Mouse (Mus musculus): ENCODE measurements at regions not wholly inside any gene's neighbourhood (a gene's known extent, or its start where the extent isn't known, plus 50 kb on each side); places are given as distances from the start of the nearest gene placed in this dataset.

DNA sequence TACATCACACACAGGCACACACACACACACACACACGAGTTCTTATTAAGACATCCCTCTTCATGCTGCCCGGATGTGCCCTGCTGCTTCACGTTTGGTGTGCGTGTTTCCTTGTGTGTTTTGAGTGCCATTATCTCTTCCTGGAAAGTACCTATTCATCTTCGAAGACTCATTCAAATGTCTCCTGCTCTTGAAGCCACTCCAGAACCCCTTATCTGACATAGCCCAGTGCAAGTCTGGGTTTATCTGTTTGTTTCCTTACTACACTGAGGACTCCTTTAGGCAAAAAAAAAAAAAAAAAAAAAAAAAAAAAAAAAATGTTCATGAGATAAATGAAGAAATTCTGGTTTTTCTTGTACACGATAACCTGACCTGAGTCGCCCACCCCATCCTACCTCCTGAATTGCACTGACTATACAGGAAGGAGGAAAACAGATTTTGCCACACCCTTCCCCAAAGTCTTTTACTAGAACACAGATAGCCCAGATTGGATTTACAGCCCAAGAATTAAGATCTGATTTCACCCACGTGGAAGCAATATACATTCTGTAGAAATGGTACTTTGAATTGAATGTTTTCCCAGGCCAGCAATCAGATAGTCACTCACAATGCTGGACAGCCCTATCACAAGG, 101.1 kb upstream of the Cadm1 start:
- 52% methylated on average over 8 of the region's 8 CpGs for WGBS
- Histone ChIP-seq H3K9me3 (replicated peaks; ENCODE audit: control insufficient read depth, low read length) (no peaks in the 10 kb centered on the region), H3K4me3 (ENCODE audit: low read depth, low read length) (no peak overlapping the region), H3K27me3 (ENCODE audit: control insufficient read depth, insufficient read depth, low read length) (peaks cover 57% of the 10 kb centered on the region), H3K9ac (replicated peaks; ENCODE audit: low read depth, low read length) (no peak overlapping the region), H3K36me3 (replicated peaks; ENCODE audit: control insufficient read depth, insufficient read depth, low read length) (no peaks in the 10 kb centered on the region), H3K4me1 (ENCODE audit: control insufficient read depth, insufficient read depth) (0 out of 2 replicates have a peak, but pooled peaks cover under 1% of the 10 kb centered on the region), H3K27ac (ENCODE audit: low read depth) (no peak overlapping the region), H3K4me2 (ENCODE audit: low read depth, low read length) (no peak overlapping the region)
- TF ChIP-seq EP300 (IDR thresholded peaks at IDR 0.05; ENCODE audit: low read depth) (no peak), CTCF (IDR thresholded peaks at IDR 0.05; ENCODE audit: low read depth) (no peak)
- DNase-seq (ENCODE audit: low spot score) = no peak
- no peak for ATAC-seq (ENCODE audit: insufficient read depth, low read depth)

DNA sequence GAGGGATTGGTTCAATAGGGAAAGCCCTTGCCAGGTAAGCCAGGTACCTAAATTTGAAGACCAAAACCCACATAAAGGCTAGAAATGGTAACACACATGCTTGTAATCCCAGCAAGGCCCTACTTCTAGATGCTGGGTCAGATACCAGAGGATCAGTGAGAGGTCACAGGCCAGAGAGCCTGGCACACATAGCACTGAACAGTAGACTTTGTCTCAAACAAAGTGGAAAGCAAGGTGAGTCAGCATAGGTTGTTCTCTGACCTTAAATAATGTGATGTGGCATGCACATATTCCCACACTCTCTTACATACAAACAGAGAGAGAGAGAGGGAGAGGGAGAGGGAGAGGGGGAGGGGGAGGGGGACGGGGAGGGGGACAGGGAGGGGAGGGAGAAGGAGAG, 100.3 kb upstream of the Cadm1 start:
- ATAC-seq (ENCODE audit: insufficient read depth, low read depth) = no peak
- Histone ChIP-seq H3K4me2 (ENCODE audit: low read depth, low read length) (no peak overlapping the region), H3K4me1 (ENCODE audit: control insufficient read depth, insufficient read depth) (no peaks in the 10 kb centered on the region), H3K9ac (replicated peaks; ENCODE audit: low read depth, low read length) (no peak overlapping the region), H3K9me3 (replicated peaks; ENCODE audit: control insufficient read depth, low read length) (no peaks in the 10 kb centered on the region), H3K27me3 (ENCODE audit: control insufficient read depth, insufficient read depth, low read length) (peaks cover 59% of the 10 kb centered on the region), H3K4me3 (ENCODE audit: low read depth, low read length) (no peak overlapping the region), H3K27ac (ENCODE audit: low read depth) (no peak overlapping the region), H3K36me3 (replicated peaks; ENCODE audit: control insufficient read depth, insufficient read depth, low read length) (no peaks in the 10 kb centered on the region)
- no peak for TF ChIP-seq EP300 (IDR thresholded peaks at IDR 0.05; ENCODE audit: low read depth)
- no peak for TF ChIP-seq CTCF (IDR thresholded peaks at IDR 0.05; ENCODE audit: low read depth)
- no peak for DNase-seq (ENCODE audit: low spot score)
- WGBS = no CpG with 5 or more reads among the region's 1 CpGs

DNA sequence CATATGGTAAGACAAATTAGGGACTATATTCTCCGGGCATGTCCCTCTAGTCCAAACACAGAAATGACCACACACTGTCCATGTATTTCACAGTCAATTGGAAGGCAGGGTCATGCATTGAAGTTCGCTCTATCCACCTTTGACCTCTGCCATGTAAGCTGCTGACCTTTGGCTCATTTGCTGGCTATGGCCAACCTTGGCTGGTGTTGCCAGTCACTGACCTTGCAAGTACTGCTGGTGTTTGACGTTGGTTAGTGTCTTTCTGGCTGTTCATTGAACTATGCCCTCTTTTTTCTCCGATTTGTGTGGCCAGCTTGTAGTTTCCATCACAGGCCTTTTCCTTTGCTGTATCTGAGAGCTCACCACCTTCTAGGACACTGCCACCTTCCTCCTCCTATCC, 97.3 kb upstream of the Cadm1 start:
- Histone ChIP-seq H3K4me1 (ENCODE audit: control insufficient read depth, insufficient read depth) (no peaks in the 10 kb centered on the region), H3K27me3 (ENCODE audit: control insufficient read depth, insufficient read depth, low read length) (peaks cover 68% of the 10 kb centered on the region), H3K27ac (ENCODE audit: low read depth) (no peak overlapping the region), H3K36me3 (replicated peaks; ENCODE audit: control insufficient read depth, insufficient read depth, low read length) (no peaks in the 10 kb centered on the region), H3K4me2 (ENCODE audit: low read depth, low read length) (no peak overlapping the region), H3K4me3 (ENCODE audit: low read depth, low read length) (no peak overlapping the region), H3K9me3 (replicated peaks; ENCODE audit: control insufficient read depth, low read length) (no peaks in the 10 kb centered on the region), H3K9ac (replicated peaks; ENCODE audit: low read depth, low read length) (no peak overlapping the region)
- 81% methylated on average over 4 of the region's 4 CpGs for WGBS
- ATAC-seq (ENCODE audit: insufficient read depth, low read depth) (no peak), DNase-seq (ENCODE audit: low spot score) (no peak)
- no peak for TF ChIP-seq CTCF (IDR thresholded peaks at IDR 0.05; ENCODE audit: low read depth)
- no peak for TF ChIP-seq EP300 (IDR thresholded peaks at IDR 0.05; ENCODE audit: low read depth)

DNA sequence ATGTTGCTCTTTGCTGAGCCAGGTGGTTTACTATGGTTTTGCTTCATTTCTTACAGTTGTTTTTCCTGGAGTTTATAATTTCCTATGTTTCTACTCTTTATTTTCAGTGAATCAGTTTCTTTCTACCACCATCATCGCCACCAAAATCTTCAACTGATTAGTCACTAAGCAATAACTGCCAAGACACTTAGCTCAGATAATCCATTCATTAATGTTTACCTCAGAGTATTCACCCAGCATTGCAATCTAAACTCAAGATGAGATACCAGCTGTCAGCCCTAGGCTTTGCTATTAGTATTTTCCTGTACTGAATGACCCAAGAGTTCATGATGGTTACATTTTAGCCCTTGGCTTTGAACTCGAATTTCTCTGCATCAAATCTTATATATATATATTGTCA, 96.8 kb upstream of the Cadm1 start:
- H3K27me3 ChIP-seq (ENCODE audit: control insufficient read depth, insufficient read depth, low read length) = peaks cover 68% of the 10 kb centered on the region
- no peaks in the 10 kb centered on the region for H3K4me1 ChIP-seq (ENCODE audit: control insufficient read depth, insufficient read depth)
- WGBS = 64% methylated on average over 2 of the region's 2 CpGs
- no peaks in the 10 kb centered on the region for H3K36me3 ChIP-seq (replicated peaks; ENCODE audit: control insufficient read depth, insufficient read depth, low read length)
- H3K9me3 ChIP-seq (replicated peaks; ENCODE audit: control insufficient read depth, low read length) = no peaks in the 10 kb centered on the region
- ATAC-seq (ENCODE audit: insufficient read depth, low read depth) (no peak), DNase-seq (ENCODE audit: low spot score) (no peak)
- H3K27ac ChIP-seq (ENCODE audit: low read depth) = no peak overlapping the region
- no peak overlapping the region for H3K9ac ChIP-seq (replicated peaks; ENCODE audit: low read depth, low read length)
- no peak overlapping the region for H3K4me3 ChIP-seq (ENCODE audit: low read depth, low read length)
- H3K4me2 ChIP-seq (ENCODE audit: low read depth, low read length) = no peak overlapping the region
- TF ChIP-seq EP300 (IDR thresholded peaks at IDR 0.05; ENCODE audit: low read depth) = no peak

DNA sequence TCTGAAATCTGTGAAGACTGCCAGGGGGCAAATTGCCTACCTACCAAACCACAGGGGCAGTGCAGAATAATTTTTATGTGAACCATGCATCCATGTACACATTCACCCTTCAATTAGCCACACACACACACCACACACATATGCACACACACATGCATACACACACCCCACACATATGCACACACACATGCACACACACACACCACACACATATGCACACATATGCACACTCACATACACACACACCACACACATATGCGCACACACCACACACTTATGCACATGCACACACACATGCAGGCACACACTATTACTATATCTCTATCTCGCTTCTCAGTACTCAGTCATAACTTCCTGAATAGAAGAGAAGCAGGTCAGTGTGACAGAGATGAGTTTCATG, 95.9 kb upstream of the Cadm1 start:
- DNase-seq (ENCODE audit: low spot score) (no peak), ATAC-seq (ENCODE audit: insufficient read depth, low read depth) (no peak)
- no peak for TF ChIP-seq EP300 (IDR thresholded peaks at IDR 0.05; ENCODE audit: low read depth)
- TF ChIP-seq CTCF (IDR thresholded peaks at IDR 0.05; ENCODE audit: low read depth) = no peak
- Histone ChIP-seq H3K9me3 (replicated peaks; ENCODE audit: control insufficient read depth, low read length) (no peaks in the 10 kb centered on the region), H3K9ac (replicated peaks; ENCODE audit: low read depth, low read length) (no peak overlapping the region), H3K4me3 (ENCODE audit: low read depth, low read length) (no peak overlapping the region), H3K27ac (ENCODE audit: low read depth) (no peak overlapping the region), H3K4me2 (ENCODE audit: low read depth, low read length) (no peak overlapping the region), H3K4me1 (ENCODE audit: control insufficient read depth, insufficient read depth) (no peaks in the 10 kb centered on the region), H3K27me3 (ENCODE audit: control insufficient read depth, insufficient read depth, low read length) (peaks cover 70% of the 10 kb centered on the region), H3K36me3 (replicated peaks; ENCODE audit: control insufficient read depth, insufficient read depth, low read length) (no peaks in the 10 kb centered on the region)
- 88% methylated on average over 2 of the region's 2 CpGs for WGBS

DNA sequence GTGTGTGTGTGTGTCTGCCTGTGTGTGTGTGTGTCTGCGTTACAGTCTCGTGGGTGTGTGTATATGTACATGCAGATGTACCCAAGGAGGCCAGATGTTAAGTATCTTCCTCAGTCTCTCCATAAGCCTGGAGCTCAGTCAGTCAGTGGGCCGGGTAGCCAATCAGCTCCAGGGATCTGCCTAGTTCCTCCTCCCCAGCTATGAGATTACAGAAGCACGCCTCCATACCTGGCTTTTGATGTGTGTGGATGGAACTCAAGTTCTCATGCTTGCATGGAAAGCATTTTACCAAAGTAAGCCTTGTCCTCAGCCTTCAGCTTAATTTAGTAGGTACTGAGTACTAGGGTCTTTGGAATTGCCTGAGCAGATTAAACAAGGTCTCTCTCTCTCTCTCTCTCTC, 91.0 kb upstream of the Cadm1 start:
- 64% methylated on average over 4 of the region's 4 CpGs for WGBS
- ATAC-seq (ENCODE audit: insufficient read depth, low read depth) (no peak), DNase-seq (ENCODE audit: low spot score) (no peak)
- no peaks in the 10 kb centered on the region; the same call in 1 of the 2 replicates for H3K4me1 ChIP-seq (ENCODE audit: control insufficient read depth, insufficient read depth)
- no peak for TF ChIP-seq CTCF (IDR thresholded peaks at IDR 0.05; ENCODE audit: low read depth)
- TF ChIP-seq EP300 (IDR thresholded peaks at IDR 0.05; ENCODE audit: low read depth) = no peak
- H3K36me3 ChIP-seq (replicated peaks; ENCODE audit: control insufficient read depth, insufficient read depth, low read length) = no peaks in the 10 kb centered on the region
- H3K27ac ChIP-seq (ENCODE audit: low read depth) = no peak overlapping the region
- no peak overlapping the region for H3K9ac ChIP-seq (replicated peaks; ENCODE audit: low read depth, low read length)
- no peaks in the 10 kb centered on the region for H3K9me3 ChIP-seq (replicated peaks; ENCODE audit: control insufficient read depth, low read length)
- no peak overlapping the region for H3K4me2 ChIP-seq (ENCODE audit: low read depth, low read length)
- H3K27me3 ChIP-seq (ENCODE audit: control insufficient read depth, insufficient read depth, low read length) = peaks cover 80% of the 10 kb centered on the region
- H3K4me3 ChIP-seq (ENCODE audit: low read depth, low read length) = no peak overlapping the region
